Mouse (Mus musculus) lung, adult 2 months (tissue): ENCODE measurements around the gene Cda.

ENCODE experiments used
- CTCF ChIP-seq: fragments of 200-500 bp; IDR thresholded peaks from 2 replicates; pipeline ENCODE4 v1.5.1; 2011; ENCODE audit warnings: mild to moderate bottlenecking, low read length, control low read depth; ENCODE audit not compliant: insufficient read depth
- POLR2A ChIP-seq: fragments of 200-500 bp; IDR thresholded peaks from 2 replicates; pipeline ENCODE4 v1.6.1; 2011; ENCODE audit warnings: low read depth, mild to moderate bottlenecking, control low read depth, low read length, borderline replicate concordance; ENCODE audit errors: extremely low read depth

DNA sequence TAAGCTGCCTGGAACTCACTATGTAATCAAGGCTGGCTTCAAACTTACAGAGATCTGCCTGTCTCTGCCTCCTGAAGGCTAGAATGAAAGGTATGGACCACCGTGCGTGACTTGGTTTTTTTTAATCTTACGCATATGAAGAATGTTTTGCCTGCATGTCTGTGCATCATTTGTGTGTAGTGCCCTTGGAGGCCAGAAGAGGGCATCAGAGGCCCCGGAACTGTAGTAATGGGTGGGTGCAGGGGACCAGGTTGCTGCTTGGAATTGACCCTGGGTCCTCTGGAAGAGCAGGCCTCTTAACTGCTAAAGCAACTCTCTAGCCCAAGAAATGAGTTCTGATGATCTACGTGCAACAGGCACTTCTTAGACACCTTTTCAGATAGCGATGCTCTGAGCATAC is 14.7 kb upstream of the Cda start:
- no peak for TF ChIP-seq POLR2A
- no peak for TF ChIP-seq CTCF
